Mouse (Mus musculus): ENCODE results near the gene Pdlim7. TPM values are rescaled to one million over a fixed set of nuclear protein-coding genes. Genes with fewer than 3 reads are reported as not detected.
A peak's percentile ranks its signal among the peaks of the same experiment; 100 is the strongest.

Pdlim7 gene
- total RNA-seq, 1 experiment from 2014 or later = 4.7 TPM

DNA sequence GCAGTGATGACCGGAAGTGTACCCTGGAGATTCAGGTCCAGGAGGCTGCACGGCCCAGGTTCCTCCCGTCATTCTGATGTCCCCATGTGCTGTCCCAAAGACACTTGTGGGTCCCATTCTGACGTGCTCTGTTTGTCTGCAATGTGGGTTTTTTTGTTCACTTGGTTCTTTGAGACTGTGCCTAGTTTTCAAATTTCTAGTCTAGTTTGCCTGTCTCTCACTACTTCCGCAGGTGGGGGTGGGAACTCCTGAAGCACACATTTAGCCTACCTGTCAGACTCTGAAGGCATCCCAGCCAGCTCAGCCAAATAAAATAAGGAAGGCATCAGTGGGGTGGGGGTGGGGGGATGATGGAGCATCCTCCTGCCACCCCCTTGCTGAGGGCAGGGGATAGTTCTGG is 65.3 kb downstream of the Pdlim7 start:
- no peak for ATAC-seq (replicated peaks; ENCODE audit: insufficient number of reproducible peaks, low FRiP score, low TSS enrichment, poor library complexity, severe bottlenecking)

DNA sequence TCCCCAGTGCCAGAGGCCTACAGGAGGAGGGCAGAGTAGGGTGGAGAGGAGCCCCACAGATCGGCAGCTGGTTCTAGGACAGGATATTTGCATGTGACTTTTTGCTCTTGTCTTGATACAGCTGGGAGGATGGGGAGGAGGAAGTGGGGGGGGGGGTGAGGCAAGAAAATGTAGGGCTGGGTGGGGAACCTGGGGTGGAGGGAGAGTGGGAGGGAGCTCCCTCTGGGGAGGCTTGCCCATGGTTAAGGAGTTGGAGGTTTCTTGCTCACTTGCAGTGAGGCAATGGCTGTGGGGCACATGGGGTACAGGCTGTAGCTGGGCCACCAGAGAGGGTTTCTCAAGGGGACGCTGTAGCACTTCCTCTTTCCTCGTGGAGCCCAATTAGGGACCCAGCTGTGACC is 65.9 kb downstream of the Pdlim7 start:
- peak; percentile 64 for ATAC-seq (replicated peaks; ENCODE audit: insufficient number of reproducible peaks, low FRiP score, low TSS enrichment, poor library complexity, severe bottlenecking)

DNA sequence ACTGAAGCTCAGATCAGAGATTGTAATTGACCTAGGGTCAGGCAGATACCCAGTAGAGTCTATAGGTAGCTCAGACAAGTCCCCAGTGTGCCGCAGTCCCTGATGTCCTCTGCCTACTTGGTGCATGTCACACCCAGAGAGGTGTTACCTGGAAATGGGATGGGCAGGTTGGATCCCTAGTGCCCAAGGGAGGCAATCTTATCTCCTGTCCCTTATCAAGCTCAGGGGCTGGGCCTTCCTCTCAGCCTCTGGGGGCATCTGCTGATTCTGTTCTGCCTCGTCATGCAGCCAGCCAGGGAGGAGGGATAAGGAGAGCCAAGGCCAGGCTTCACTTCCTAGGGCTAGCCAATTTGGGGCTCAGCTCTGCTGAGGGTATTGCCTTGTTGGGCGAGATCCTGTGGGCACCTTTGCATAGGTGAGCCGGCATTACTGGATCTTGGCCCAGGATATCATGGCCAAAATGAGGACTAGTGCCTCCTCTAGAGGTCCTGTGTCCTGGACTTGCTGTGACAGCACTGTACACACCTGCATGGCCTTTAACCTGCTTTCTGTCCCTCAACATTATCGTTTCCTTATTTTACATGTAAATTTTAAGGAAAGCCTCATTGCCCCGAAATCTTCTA is 66.9 kb downstream of the Pdlim7 start:
- ATAC-seq (replicated peaks; ENCODE audit: insufficient number of reproducible peaks, low FRiP score, low TSS enrichment, poor library complexity, severe bottlenecking) = no peak

Other genes with a start within 250 kb of the Pdlim7 start
- gene Prelid1, start 193.2 kb downstream of the Pdlim7 start, total RNA-seq (2017) = 47.7 to 91.3 TPM (median 68.5 TPM) in 3 replicates
- 23.6 to 34.8 TPM (median 29.4 TPM) in 3 replicates for gene Rab24, start 191.7 kb downstream of the Pdlim7 start, total RNA-seq (2017)
- gene Mxd3, start 183.9 kb downstream of the Pdlim7 start, total RNA-seq (2017) = 1.3 to 2.0 TPM (median 1.4 TPM) in 3 replicates
- 85.3 to 97.5 TPM (median 91.3 TPM) in 3 replicates for gene Lman2, start 150.9 kb downstream of the Pdlim7 start, total RNA-seq (2017)
- gene Rgs14, start 143.9 kb downstream of the Pdlim7 start, total RNA-seq (2017) = 21.8 to 43.9 TPM (median 40.8 TPM) in 3 replicates
- gene Slc34a1, start 115.5 kb downstream of the Pdlim7 start, total RNA-seq (2017) = not detected in 3 replicates
- gene Pfn3, start 98.4 kb downstream of the Pdlim7 start, total RNA-seq (2017) = not detected in 3 replicates
- gene F12, start 86.9 kb downstream of the Pdlim7 start, total RNA-seq (2017) = 0.11 to 0.95 TPM in 2 of 3 replicates, not detected in the other
- 179 to 219 TPM (median 207 TPM) in 3 replicates for gene Grk6, start 68.6 kb downstream of the Pdlim7 start, total RNA-seq (2017)
- 2.2 to 3.8 TPM in 2 of 3 replicates, not detected in the other for gene Prr7, start 49.4 kb downstream of the Pdlim7 start, total RNA-seq (2017)
- gene Dbn1, start 25.6 kb downstream of the Pdlim7 start, total RNA-seq (2017) = 0.58 TPM in 1 of 3 replicates, not detected in the others
- gene Dok3, start 15.6 kb upstream of the Pdlim7 start, total RNA-seq (2017) = 86.5 to 105 TPM (median 104 TPM) in 3 replicates
- gene Ddx41, start 23.0 kb upstream of the Pdlim7 start, total RNA-seq (2017) = 67.7 to 76.2 TPM (median 71.8 TPM) in 3 replicates
- 37.8 to 73.6 TPM (median 40.6 TPM) in 3 replicates for gene Fam193b, start 57.4 kb upstream of the Pdlim7 start, total RNA-seq (2017)
- 150 to 192 TPM (median 183 TPM) in 3 replicates for gene Tmed9, start 60.1 kb upstream of the Pdlim7 start, total RNA-seq (2017)
- 23.1 to 47.1 TPM (median 26.2 TPM) in 3 replicates for gene B4galt7, start 86.2 kb upstream of the Pdlim7 start, total RNA-seq (2017)
- gene Caml, start 109.3 kb upstream of the Pdlim7 start, total RNA-seq (2017) = 26.6 to 41.4 TPM (median 37.6 TPM) in 3 replicates
- 123 to 183 TPM (median 145 TPM) in 3 replicates for gene Ddx46, start 121.4 kb upstream of the Pdlim7 start, total RNA-seq (2017)
- gene B230219D22Rik, start 179.4 kb upstream of the Pdlim7 start, total RNA-seq (2017) = 37.5 to 51.1 TPM (median 49.4 TPM) in 3 replicates
- gene Txndc15, start 201.0 kb upstream of the Pdlim7 start, total RNA-seq (2017) = 27.3 to 47.8 TPM (median 47.6 TPM) in 3 replicates
- gene Pcbd2, start 213.7 kb upstream of the Pdlim7 start, total RNA-seq (2017) = 18.4 to 47.8 TPM (median 21.5 TPM) in 3 replicates

All from monocyte, adult 5-6 weeks (primary cell).